Comparison of ENCODE assay signal across 32 mouse cellular contexts in genomic region chr11:65111651-65112050, GRCm38 (mm10). TPM values are rescaled to one million over a fixed set of nuclear protein-coding genes. Genes with fewer than 3 reads are reported as not detected.
DNase-seq lines count a peak whose midpoint lies in the region; ATAC-seq lines count a peak whose summit lies in the region.
"Had no signal": no experiment of that assay in that cellular context is flagged by ENCODE, and none has a peak within 500 bp of the region (broad histone marks: within the 10 kb centered on the region; RNA-seq: fewer than 3 reads in every experiment).

No protein-coding gene starts in this region.

- peak overlapping the region; percentile 40; the same call in 1 of the 2 replicates for H3K9ac ChIP-seq in heart, embryonic 13.5 days
- no peak overlapping the region for H3K9ac ChIP-seq in midbrain, embryonic 11.5 days (ENCODE audit: low read length)
- no peak overlapping the region for H3K9ac ChIP-seq in midbrain, embryonic 15.5 days
- H3K9ac ChIP-seq: embryonic facial prominence, embryonic 12.5 days; limb, embryonic 13.5 days; lung, embryonic 15.5 days; midbrain, embryonic 13.5 days; neural tube, embryonic 12.5 days had no signal

- no peaks in the 10 kb centered on the region for H3K9me3 ChIP-seq in heart, embryonic 13.5 days
- no peaks in the 10 kb centered on the region for H3K9me3 ChIP-seq in midbrain, embryonic 11.5 days (ENCODE audit: control insufficient read depth, low read length)
- no peaks in the 10 kb centered on the region for H3K9me3 ChIP-seq in midbrain, embryonic 15.5 days
- H3K9me3 ChIP-seq: embryonic facial prominence, embryonic 12.5 days; heart, embryonic 10.5 days; limb, embryonic 13.5 days; lung, embryonic 15.5 days; midbrain, embryonic 13.5 days; neural tube, embryonic 12.5 days had no signal

- H3K27ac ChIP-seq in heart, embryonic 13.5 days (replicated peaks), result no peak overlapping the region
- no peak overlapping the region for H3K27ac ChIP-seq in midbrain, embryonic 11.5 days (ENCODE audit: low read depth, low read length)
- H3K27ac ChIP-seq in midbrain, embryonic 15.5 days, result no peak overlapping the region
- H3K27ac ChIP-seq: embryonic facial prominence, embryonic 12.5 days; heart, embryonic 10.5 days; kidney, postnatal 0 days; limb, embryonic 13.5 days; lung, embryonic 15.5 days; neural tube, embryonic 12.5 days had no signal

- intact Hi-C loops in heart, postnatal 10 days (cut with DNase I), result no loop called here

- no peaks in the 10 kb centered on the region for H3K36me3 ChIP-seq in heart, embryonic 13.5 days
- H3K36me3 ChIP-seq in midbrain, embryonic 11.5 days (ENCODE audit: control insufficient read depth, insufficient read depth, low read length), result no peaks in the 10 kb centered on the region
- no peaks in the 10 kb centered on the region for H3K36me3 ChIP-seq in midbrain, embryonic 15.5 days (replicated peaks)
- H3K36me3 ChIP-seq: embryonic facial prominence, embryonic 12.5 days; heart, embryonic 10.5 days; limb, embryonic 13.5 days; lung, embryonic 15.5 days; midbrain, embryonic 13.5 days; neural tube, embryonic 12.5 days had no signal

- H3K4me2 ChIP-seq in heart, embryonic 13.5 days, result no peak overlapping the region
- no peak overlapping the region for H3K4me2 ChIP-seq in midbrain, embryonic 11.5 days
- no peak overlapping the region for H3K4me2 ChIP-seq in midbrain, embryonic 15.5 days
- H3K4me2 ChIP-seq: embryonic facial prominence, embryonic 12.5 days; limb, embryonic 13.5 days; liver, embryonic 11.5 days; lung, embryonic 15.5 days; midbrain, embryonic 13.5 days; neural tube, embryonic 12.5 days had no signal

- WGBS in heart, embryonic 13.5 days, result 57% methylated on average over 5 of the region's 5 CpGs
- whole genome bisulfite sequencing in midbrain, embryonic 11.5 days, result 62% methylated on average over 5 of the region's 5 CpGs
- WGBS in midbrain, embryonic 15.5 days, result 55% methylated on average over 5 of the region's 5 CpGs

- no peak for ATAC-seq in heart, embryonic 13.5 days (ENCODE audit: extremely low read depth, insufficient number of reproducible peaks, low FRiP score, low TSS enrichment)
- no peak for ATAC-seq in midbrain, embryonic 11.5 days (ENCODE audit: low FRiP score)
- ATAC-seq in midbrain, embryonic 15.5 days (replicated peaks), result no peak
- ATAC-seq: forebrain, embryonic 14.5 days; intestine, embryonic 16.5 days; midbrain, embryonic 13.5 days; Patski had no signal

- H3K4me3 ChIP-seq in heart, embryonic 13.5 days, result no peak overlapping the region
- H3K4me3 ChIP-seq in midbrain, embryonic 11.5 days (ENCODE audit: low read depth, low read length), result no peak overlapping the region
- H3K4me3 ChIP-seq in midbrain, embryonic 15.5 days, result no peak overlapping the region
- H3K4me3 ChIP-seq: embryonic facial prominence, embryonic 12.5 days; heart, embryonic 10.5 days; limb, embryonic 13.5 days; lung, embryonic 15.5 days; midbrain, embryonic 13.5 days; neural tube, embryonic 12.5 days had no signal

- peaks cover 49% of the 10 kb centered on the region for H3K4me1 ChIP-seq in heart, embryonic 13.5 days
- H3K4me1 ChIP-seq in midbrain, embryonic 11.5 days (ENCODE audit: control insufficient read depth, insufficient read depth, low read length), result peaks cover 5% of the 10 kb centered on the region; the same call in 1 of the 2 replicates
- peaks cover 24% of the 10 kb centered on the region for H3K4me1 ChIP-seq in midbrain, embryonic 15.5 days

- peak; percentile 55 to 70 for DNase-seq in cerebellum, postnatal 14 days
- DNase-seq in cerebellum, adult 11-12 months, result no peak
- DNase-seq in heart, postnatal 10 days, result no peak
- peak; percentile 79 for DNase-seq in midbrain, embryonic 11.5 days (ENCODE audit: low spot score, missing footprints)
- peak; percentile 44 for DNase-seq in brain, adult 2 months (ENCODE audit: low read depth, low spot score)
- no peak for DNase-seq in adrenal gland, postnatal 36 days
- DNase-seq: adrenal gland, postnatal 10 days; gastrocnemius, postnatal 14 days; kidney, adult 8-10 months; layer of hippocampus, adult 9-11 months; right cerebral cortex, postnatal 4 days had no signal

- H3K27me3 ChIP-seq in heart, embryonic 13.5 days (replicated peaks), result no peaks in the 10 kb centered on the region
- H3K27me3 ChIP-seq in midbrain, embryonic 11.5 days (ENCODE audit: control insufficient read depth, insufficient read depth, low read length), result no peaks in the 10 kb centered on the region
- H3K27me3 ChIP-seq in midbrain, embryonic 15.5 days (replicated peaks), result no peaks in the 10 kb centered on the region
- H3K27me3 ChIP-seq: embryonic facial prominence, embryonic 12.5 days; limb, embryonic 13.5 days; lung, embryonic 15.5 days; midbrain, embryonic 13.5 days; neural tube, embryonic 12.5 days; Patski had no signal

RNA-seq across cellular contexts. Expression of gene 1700086D15Rik, which starts 48.0 kb away (rescaled TPM):
- 0.13 and 0.18 TPM in 2 replicates for polyA plus RNA-seq in heart, embryonic 13.5 days (2015; fragmentation: Nextera tagmentation; extraction: Ambion mirVana)
- total RNA-seq in heart, postnatal 10 days (2021), result under 1 TPM; 0.32 to 0.41 TPM
- not detected in 2 replicates for polyA plus RNA-seq in midbrain, embryonic 11.5 days (2014; fragmentation: Nextera tagmentation; extraction: Ambion mirVana)
- polyA plus RNA-seq in midbrain, embryonic 15.5 days (2015; fragmentation: Nextera tagmentation; extraction: Ambion mirVana), result 0.21 and 0.27 TPM in 2 replicates
- under 1 TPM; 0.33 to 0.36 TPM for total RNA-seq in adrenal gland, postnatal 36 days (2021)
- total RNA-seq: common myeloid progenitor, adult 5-6 weeks; gastrocnemius, postnatal 14 days; granulocyte monocyte progenitor cell, adult 5-6 weeks; hematopoietic stem cell, adult 5-6 weeks; megakaryocyte, adult 5-6 weeks; MEL had no signal
- polyA plus RNA-seq: embryonic facial prominence, embryonic 12.5 days; forebrain, embryonic 14.5 days; heart, embryonic 16.5 days; intestine, embryonic 16.5 days; kidney, postnatal 0 days; liver, embryonic 11.5 days; liver, embryonic 16.5 days; midbrain, embryonic 13.5 days; neural tube, embryonic 12.5 days; Patski; spleen, adult 2 months had no signal

RNA-seq across cellular contexts. Expression of gene Arhgap44, which starts 51.1 kb away (rescaled TPM):
- 10.2 and 11.8 TPM in 2 replicates for polyA plus RNA-seq in heart, embryonic 13.5 days (2015; fragmentation: Nextera tagmentation; extraction: Ambion mirVana)
- total RNA-seq in heart, postnatal 10 days (2021), result 10 to 100 TPM; 18.3 to 21.0 TPM
- polyA plus RNA-seq in midbrain, embryonic 11.5 days (2014; fragmentation: Nextera tagmentation; extraction: Ambion mirVana), result 4.0 and 4.9 TPM in 2 replicates
- 15.8 and 16.9 TPM in 2 replicates for polyA plus RNA-seq in midbrain, embryonic 15.5 days (2015; fragmentation: Nextera tagmentation; extraction: Ambion mirVana)
- 10 to 100 TPM in 1 of 2 experiments, 1 to 10 TPM in 1; 8.3 to 10.6 TPM for total RNA-seq in adrenal gland, postnatal 36 days (2021)
- total RNA-seq: common myeloid progenitor, adult 5-6 weeks; granulocyte monocyte progenitor cell, adult 5-6 weeks; hematopoietic stem cell, adult 5-6 weeks; megakaryocyte, adult 5-6 weeks; MEL had no signal

Comparison
In these comparisons a context has a peak if more than half of its experiments do, and no peak if none do; other contexts are left out.
1. DNase-seq: peak in cerebellum, postnatal 14 days (2 of 2), midbrain, embryonic 11.5 days (single experiment) and brain, adult 2 months (single experiment); none in cerebellum, adult 11-12 months (single experiment), heart, postnatal 10 days (0 of 2) and adrenal gland, postnatal 36 days (0 of 2).